Mouse (Mus musculus): Measurements from ENCODE around the gene Fam205a4. TPM values are rescaled to one million over a fixed set of nuclear protein-coding genes. Genes with fewer than 3 reads are reported as not detected.

The Fam205a4 gene
- 0.10 TPM for polyA plus RNA-seq (2017; shearing (Covaris generic))

GRCm38 (mm10) chr4:41965758-41966157 is at the start of gene Fam205a4:
TSS of gene Fam205a4 (plus strand) at chr4:41966058.

DNA sequence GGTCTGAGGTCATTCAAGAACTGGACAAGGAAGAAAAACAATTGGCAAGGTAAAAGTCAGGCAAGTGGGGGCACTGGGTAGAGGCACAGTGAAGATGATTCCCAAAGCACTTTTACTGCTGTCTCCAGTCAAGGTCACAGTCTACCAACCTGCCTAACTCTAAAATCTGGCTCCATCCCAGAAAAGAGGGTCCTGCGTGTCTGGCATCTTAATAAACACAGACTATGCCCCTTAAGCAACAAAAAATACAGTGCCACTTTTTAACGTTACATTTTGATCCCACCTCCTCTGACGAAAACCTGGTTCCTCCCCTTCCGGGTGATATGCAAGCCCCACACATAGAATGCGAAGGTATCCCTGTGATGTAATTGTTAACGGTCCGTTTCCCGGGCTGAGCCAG is 24.6 kb upstream of the Fam205a4 start, which contains the start of gene Gm20878:
TSS of gene Gm20878 (plus strand) at position 301 of the 400 bp plus-strand sequence.

Other genes with a start within 250 kb of the Fam205a4 start
- gene Dctn3, start 242.9 kb upstream of the Fam205a4 start, polyA plus RNA-seq (2017; shearing (Covaris generic)): 119 TPM
- gene Arid3c, start 234.9 kb upstream of the Fam205a4 start, polyA plus RNA-seq (2017; shearing (Covaris generic)): not detected
- 70.0 TPM for gene Galt, start 210.8 kb upstream of the Fam205a4 start, polyA plus RNA-seq (2017; shearing (Covaris generic))
- 44.7 TPM for gene Sigmar1, start 209.9 kb upstream of the Fam205a4 start, polyA plus RNA-seq (2017; shearing (Covaris generic))
- 6.1 TPM for gene Ccl27a, start 191.8 kb upstream of the Fam205a4 start, polyA plus RNA-seq (2017; shearing (Covaris generic))
- gene Gm21541, start 62.4 kb upstream of the Fam205a4 start, polyA plus RNA-seq (2017; shearing (Covaris generic)): not detected
- gene Gm20878, start 24.5 kb upstream of the Fam205a4 start, polyA plus RNA-seq (2017; shearing (Covaris generic)): 0.78 TPM
- gene Gm21093, start 68.7 kb downstream of the Fam205a4 start, polyA plus RNA-seq (2017; shearing (Covaris generic)): not detected
- not detected for gene Gm3893, start 125.1 kb downstream of the Fam205a4 start, polyA plus RNA-seq (2017; shearing (Covaris generic))
- not detected for gene Gm13304, start 148.8 kb downstream of the Fam205a4 start, polyA plus RNA-seq (2017; shearing (Covaris generic))
- not detected for gene Gm13306, start 187.4 kb downstream of the Fam205a4 start, polyA plus RNA-seq (2017; shearing (Covaris generic))
- gene Gm13305, start 202.5 kb downstream of the Fam205a4 start, polyA plus RNA-seq (2017; shearing (Covaris generic)): not detected

Data from CD4-positive, CD25-positive, alpha-beta regulatory T cell (primary cell).